Comparison of ENCODE assay signal across 10 mouse cellular contexts in genomic region chr12:13129677-13130082, GRCm38 (mm10).
A peak's percentile ranks its signal among the peaks of the same experiment; 100 is the strongest.
DNase-seq lines count a peak whose midpoint lies in the region; ATAC-seq and TF ChIP-seq lines count a peak whose summit lies in the region.
"Had no signal": no experiment of that assay in that cellular context is flagged by ENCODE, and none has a peak within 500 bp of the region (broad histone marks: within the 10 kb centered on the region; RNA-seq: fewer than 3 reads in every experiment).

No protein-coding gene starts in this region.

- TF ChIP-seq CTCF in lung, adult 2 months (IDR thresholded peaks at IDR 0.05; ENCODE audit: insufficient read depth, low read length): no peak

- 28% methylated on average over 8 of the region's 8 CpGs for WGBS in lung, embryonic 15.5 days
- WGBS in lung, adult 2 months: 31% methylated on average over 8 of the region's 8 CpGs
- 56% methylated on average over 8 of the region's 8 CpGs for WGBS in embryonic facial prominence, embryonic 10.5 days

- H3K36me3 ChIP-seq in lung, embryonic 15.5 days: no peaks in the 10 kb centered on the region
- no peaks in the 10 kb centered on the region for H3K36me3 ChIP-seq in embryonic facial prominence, embryonic 10.5 days (replicated peaks)
- H3K36me3 ChIP-seq: G1E; liver, embryonic 13.5 days had no signal

- H3K4me1 ChIP-seq in lung, embryonic 15.5 days: peaks cover 8% of the 10 kb centered on the region
- H3K4me1 ChIP-seq in lung, adult 2 months (ENCODE audit: control insufficient read depth, insufficient read depth, low read length): no peaks in the 10 kb centered on the region
- H3K4me1 ChIP-seq in embryonic facial prominence, embryonic 10.5 days: peaks cover 37% of the 10 kb centered on the region
- H3K4me1 ChIP-seq: liver, embryonic 13.5 days had no signal

- no peak overlapping the region for H3K4me2 ChIP-seq in lung, embryonic 15.5 days
- H3K4me2 ChIP-seq: liver, embryonic 13.5 days had no signal

- H3K27me3 ChIP-seq in lung, embryonic 15.5 days: no peaks in the 10 kb centered on the region; the same call in 1 of the 2 replicates
- no peaks in the 10 kb centered on the region for H3K27me3 ChIP-seq in embryonic facial prominence, embryonic 10.5 days (replicated peaks; ENCODE audit: low read depth, poor library complexity, severe bottlenecking)
- H3K27me3 ChIP-seq: liver, embryonic 13.5 days had no signal

- peak; percentile 76 for ATAC-seq in lung, embryonic 15.5 days (ENCODE audit: borderline replicate concordance, extremely low read depth, low FRiP score, low TSS enrichment)
- no peak for ATAC-seq in CD4-positive, CD25-positive, alpha-beta regulatory T cell, adult 4 months

- H3K9me3 ChIP-seq in lung, embryonic 15.5 days: no peaks in the 10 kb centered on the region
- no peaks in the 10 kb centered on the region for H3K9me3 ChIP-seq in embryonic facial prominence, embryonic 10.5 days
- H3K9me3 ChIP-seq: G1E; liver, embryonic 13.5 days had no signal

- DNase-seq in lung, adult 2 months: no peak
- DNase-seq in embryonic facial prominence, embryonic 10.5 days (ENCODE audit: low spot score): peak; percentile 44
- DNase-seq in kidney, adult 11 months: peak; percentile 60
- peak; percentile 47 for DNase-seq in lung, postnatal 36 days
- DNase-seq in adipocyte (ENCODE audit: low spot score): no peak
- DNase-seq in frontal cortex, postnatal 25 days (ENCODE audit: low spot score in 2 of 2): no peak
- DNase-seq: liver, embryonic 13.5 days had no signal

- H3K9ac ChIP-seq in lung, embryonic 15.5 days: no peak overlapping the region
- H3K9ac ChIP-seq: liver, embryonic 13.5 days had no signal

- no peak overlapping the region for H3K4me3 ChIP-seq in lung, embryonic 15.5 days
- no peak overlapping the region for H3K4me3 ChIP-seq in lung, adult 2 months (replicated peaks; ENCODE audit: extremely low read depth, low read depth, low read length)
- H3K4me3 ChIP-seq in embryonic facial prominence, embryonic 10.5 days: no peak overlapping the region
- H3K4me3 ChIP-seq: liver, embryonic 13.5 days had no signal

- no peak overlapping the region for H3K27ac ChIP-seq in lung, embryonic 15.5 days
- H3K27ac ChIP-seq in embryonic facial prominence, embryonic 10.5 days (replicated peaks): 0 out of 2 replicates have a peak overlapping the region, but pooled peaks have one; percentile 10
- H3K27ac ChIP-seq: liver, embryonic 13.5 days had no signal

- no peak for TF ChIP-seq POLR2A in lung, adult 2 months (IDR thresholded peaks at IDR 0.05; ENCODE audit: borderline replicate concordance, extremely low read depth, low read depth, low read length)

Comparison
In these comparisons a context has a peak if more than half of its experiments do, and no peak if none do; other contexts are left out.
1. DNase-seq: peak in embryonic facial prominence, embryonic 10.5 days (single experiment), kidney, adult 11 months (single experiment) and lung, postnatal 36 days (single experiment); none in lung, adult 2 months (single experiment), adipocyte (single experiment) and frontal cortex, postnatal 25 days (0 of 2).